Mouse (Mus musculus) liver, adult (tissue): ENCODE data around the gene Alox5.

ENCODE experiments used
- GATA4 ChIP-seq: IDR thresholded peaks from 2 replicates; pipeline ENCODE4 v1.6.1; 2014; ENCODE audit warnings: mild to moderate bottlenecking, low read length; ENCODE audit not compliant: insufficient replicate concordance

The Alox5 gene

GRCm38 (mm10) chr6:116371500-116371899 is 89.5 kb downstream of the Alox5 start:
- TF ChIP-seq GATA4, result no peak

GRCm38 (mm10) chr6:116370216-116370976 is 90.6 kb downstream of the Alox5 start:
- TF ChIP-seq GATA4, result no peak

GRCm38 (mm10) chr6:116369811-116370210 is 91.2 kb downstream of the Alox5 start:
- TF ChIP-seq GATA4, result no peak

- no peak for TF ChIP-seq GATA4
These were observed 93.0 kb downstream of the Alox5 start for GRCm38 (mm10) chr6:116367971-116368370.

- no peak for TF ChIP-seq GATA4
These were observed 99.0 kb downstream of the Alox5 start for GRCm38 (mm10) chr6:116361993-116362392.

- no peak for TF ChIP-seq GATA4
These were observed 99.5 kb downstream of the Alox5 start for GRCm38 (mm10) chr6:116361463-116361862.
